Mouse (Mus musculus): ENCODE measurements around the gene Idh3a.

GRCm38 (mm10) chr9:54649360-54649759 is 63.2 kb downstream of the Idh3a start:
- TF ChIP-seq MAFK (IDR thresholded peaks at IDR 0.05; ENCODE audit: borderline replicate concordance, low read depth, low read length) (no peak), GATA1 (IDR thresholded peaks at IDR 0.05; ENCODE audit: low read depth, low read length) (peak; percentile 68), POLR2A (IDR thresholded peaks at IDR 0.05; ENCODE audit: control insufficient read depth in 1 of 2, insufficient read depth in 1 of 2, low read depth in 1 of 2, low read length in 2 of 2, poor library complexity in 1 of 2) (no peak), EP300 (IDR thresholded peaks at IDR 0.05; ENCODE audit: low read depth in 1 of 2, low read length in 2 of 2) (peak in 1 of 2 experiments; percentile 21; a peak in 2 of 4 replicates), KAT2A (conservative IDR thresholded peaks at IDR 0.05; ENCODE audit: low read depth, low read length) (no peak), CTCF (IDR thresholded peaks at IDR 0.05 in 2 of 3, conservative IDR thresholded peaks at IDR 0.05 in 1 of 3; ENCODE audit: control insufficient read depth in 1 of 3, insufficient read depth in 1 of 3, low read depth in 2 of 3, low read length in 3 of 3, poor library complexity in 1 of 3, severe bottlenecking in 1 of 3) (no peak), HCFC1 (IDR thresholded peaks at IDR 0.05; ENCODE audit: low read depth, low read length) (0 out of 2 replicates have a peak, but pooled peaks have one; percentile 34), POLR2AphosphoS2 (IDR thresholded peaks at IDR 0.05; ENCODE audit: low read length) (no peak), ZNF384 (IDR thresholded peaks at IDR 0.05; ENCODE audit: low read depth, low read length) (no peak)

Data from MEL (cell line).